Mouse (Mus musculus) embryo, embryonic 9.5 days (tissue): ENCODE results near the gene Fam83f.

Source experiments
- DNase-seq: peaks from one replicate; pipeline ENCODE4 v3.0.0-alpha.2; 2017; ENCODE audit errors: extremely low spot score

The Fam83f gene

GRCm38 (mm10) chr15:80741836-80742235 is 70.2 kb downstream of the Fam83f start:
- DNase-seq = no peak

DNA sequence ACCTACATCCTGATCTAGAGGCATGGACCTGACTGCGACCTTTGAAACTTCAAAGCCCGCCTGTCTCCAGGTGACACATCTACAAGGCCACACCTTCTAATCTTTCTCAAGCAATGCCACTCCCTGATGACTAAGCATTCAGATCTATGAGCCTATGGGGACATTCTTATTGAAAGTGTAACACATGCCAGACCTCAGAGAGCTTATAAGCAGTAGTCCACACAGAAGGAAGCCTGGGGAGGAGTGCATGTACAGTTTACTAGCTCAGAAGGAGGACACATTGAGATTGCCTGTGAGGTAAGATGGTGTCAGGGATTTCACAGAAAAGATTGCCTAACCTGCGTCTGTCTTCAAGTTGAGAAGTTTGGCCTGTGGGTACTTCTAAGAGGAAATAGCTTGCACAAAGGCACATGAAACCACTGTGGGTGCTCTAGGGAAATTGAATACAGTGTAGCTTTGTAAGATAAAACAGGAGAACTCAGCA is 71.4 kb downstream of the Fam83f start:
- DNase-seq = no peak

DNA sequence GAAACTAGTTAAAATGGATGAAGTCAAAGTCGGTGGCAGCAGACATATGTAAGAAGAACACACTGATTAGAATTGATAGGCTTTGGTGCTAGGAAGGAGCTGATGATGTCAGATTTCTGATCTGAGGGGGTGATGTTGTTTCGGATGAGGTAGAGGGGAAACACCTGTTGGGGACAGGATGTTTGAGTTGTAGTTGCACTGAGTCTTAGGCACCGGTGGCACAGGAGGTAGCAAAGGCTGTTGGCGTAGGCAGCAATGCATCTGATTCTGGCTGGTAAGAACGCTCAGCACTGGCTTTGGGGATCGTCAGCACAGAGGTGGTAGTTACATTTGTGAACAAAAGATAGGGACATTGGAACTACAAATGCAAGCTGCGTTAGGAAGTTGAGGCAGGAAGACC is 72.0 kb downstream of the Fam83f start:
- no peak for DNase-seq

DNA sequence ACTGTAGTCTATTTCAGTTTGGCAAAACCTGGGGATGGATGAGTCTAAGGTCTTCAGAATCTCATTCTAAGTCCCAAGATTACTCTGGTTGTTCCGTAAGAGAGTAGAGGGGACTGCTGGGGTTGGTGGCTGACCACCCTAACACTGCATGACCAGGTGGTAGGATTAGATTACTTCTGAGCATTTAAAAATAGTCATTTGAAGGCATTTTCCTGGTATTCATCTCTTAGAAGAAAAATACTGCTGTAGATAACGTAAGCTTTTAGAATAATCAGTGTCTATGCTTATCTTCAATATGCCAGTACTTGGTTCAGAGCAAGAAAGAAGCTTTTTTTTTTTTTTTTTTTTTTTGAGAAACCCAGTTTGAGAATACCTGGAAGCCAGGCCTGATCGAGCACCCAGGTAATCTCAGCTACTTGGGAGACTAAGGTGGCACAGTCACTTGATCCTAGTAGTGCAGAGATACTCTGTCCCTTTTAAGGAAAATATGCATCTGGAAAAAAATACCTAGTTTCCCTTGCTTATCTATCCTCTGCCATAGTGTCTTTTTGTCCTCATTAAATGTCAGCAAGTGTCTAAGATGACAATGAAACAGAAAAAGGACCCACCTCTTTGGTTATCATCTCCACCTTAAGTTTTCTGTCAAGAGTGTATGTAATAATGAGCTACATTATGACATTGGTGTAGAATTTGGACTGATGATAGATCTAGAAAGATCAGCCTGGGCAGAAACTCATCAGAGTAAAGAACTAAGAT is 73.2 kb downstream of the Fam83f start:
- no peak for DNase-seq

DNA sequence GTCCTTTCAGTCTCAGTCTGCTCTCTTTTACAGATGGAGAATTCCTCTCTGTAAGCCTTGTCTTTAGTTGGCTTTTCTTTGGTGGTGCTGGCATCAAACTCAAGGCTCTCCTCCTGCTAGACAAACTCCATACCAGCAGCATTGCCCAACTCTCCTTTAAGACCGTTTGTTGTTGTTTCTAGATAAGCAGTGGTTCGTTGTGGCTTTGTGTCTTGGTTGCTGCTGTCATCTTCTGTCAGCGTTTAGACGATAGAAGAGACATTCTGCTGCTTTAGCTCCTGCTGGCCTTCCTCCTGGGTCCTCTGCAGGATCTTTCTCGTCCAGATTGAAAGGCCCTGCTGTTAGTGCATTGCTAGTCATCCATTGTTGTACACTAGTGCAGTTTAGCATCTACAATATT is 77.3 kb downstream of the Fam83f start:
- DNase-seq = no peak
